Mouse (Mus musculus): ENCODE measurements around the gene AC124502.3.

Gene AC124502.3

GRCm38 (mm10) chr19:5016221-5016742 is 22.4 kb upstream of the AC124502.3 start:
- no peak for DNase-seq (ENCODE audit: low read depth, low spot score)
- H3K36me3 ChIP-seq (ENCODE audit: control insufficient read depth, insufficient read depth, low read length, poor library complexity, severe bottlenecking): no peaks in the 10 kb centered on the region
- no peaks in the 10 kb centered on the region for H3K27me3 ChIP-seq (ENCODE audit: control insufficient read depth, insufficient read depth, low read length, poor library complexity, severe bottlenecking)

DNA sequence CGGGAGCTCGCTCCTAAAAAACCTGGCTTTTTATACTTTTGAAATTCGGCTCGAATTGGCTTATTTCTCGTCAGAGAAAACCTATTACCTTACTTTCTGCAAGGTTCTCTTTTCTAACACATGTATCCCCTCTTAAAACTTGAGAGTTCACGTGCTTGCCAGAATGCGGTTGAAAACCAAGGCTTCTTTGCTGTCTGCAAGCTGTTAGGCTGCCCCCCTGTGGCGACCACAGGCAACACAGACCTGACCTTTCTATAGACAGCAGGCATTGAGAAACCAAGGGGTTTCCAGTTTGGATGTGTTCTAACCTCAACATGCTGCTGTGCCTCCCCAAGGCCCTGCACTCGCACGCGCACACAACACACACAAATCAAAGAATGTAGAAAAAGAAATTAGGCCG is 21.9 kb upstream of the AC124502.3 start:
- H3K36me3 ChIP-seq (ENCODE audit: control insufficient read depth, insufficient read depth, low read length, poor library complexity, severe bottlenecking): no peaks in the 10 kb centered on the region
- no peaks in the 10 kb centered on the region for H3K27me3 ChIP-seq (ENCODE audit: control insufficient read depth, insufficient read depth, low read length, poor library complexity, severe bottlenecking)
- peak; percentile 85 for DNase-seq (ENCODE audit: low read depth, low spot score)

DNA sequence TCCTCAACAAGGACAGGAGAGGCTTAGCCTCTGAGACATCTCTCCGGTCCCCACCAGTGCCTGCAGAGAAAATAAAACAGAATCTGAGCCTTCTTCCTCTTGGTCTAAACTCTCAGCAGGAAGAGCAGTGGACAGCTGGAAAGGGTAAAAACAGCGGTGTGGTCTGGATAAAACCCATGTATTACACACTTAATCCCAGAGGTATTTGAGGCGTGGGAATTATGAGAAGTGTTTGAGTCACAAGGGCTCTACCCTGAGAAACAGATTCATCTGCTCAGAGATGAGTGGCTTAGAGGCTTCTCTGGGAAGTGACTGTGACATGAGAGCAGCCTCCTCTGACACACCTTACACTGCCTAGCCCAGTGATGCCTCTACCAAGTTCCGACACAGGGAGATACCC is 21.1 kb upstream of the AC124502.3 start:
- DNase-seq (ENCODE audit: low read depth, low spot score): no peak
- no peaks in the 10 kb centered on the region for H3K36me3 ChIP-seq (ENCODE audit: control insufficient read depth, insufficient read depth, low read length, poor library complexity, severe bottlenecking)
- H3K27me3 ChIP-seq (ENCODE audit: control insufficient read depth, insufficient read depth, low read length, poor library complexity, severe bottlenecking): no peaks in the 10 kb centered on the region

DNA sequence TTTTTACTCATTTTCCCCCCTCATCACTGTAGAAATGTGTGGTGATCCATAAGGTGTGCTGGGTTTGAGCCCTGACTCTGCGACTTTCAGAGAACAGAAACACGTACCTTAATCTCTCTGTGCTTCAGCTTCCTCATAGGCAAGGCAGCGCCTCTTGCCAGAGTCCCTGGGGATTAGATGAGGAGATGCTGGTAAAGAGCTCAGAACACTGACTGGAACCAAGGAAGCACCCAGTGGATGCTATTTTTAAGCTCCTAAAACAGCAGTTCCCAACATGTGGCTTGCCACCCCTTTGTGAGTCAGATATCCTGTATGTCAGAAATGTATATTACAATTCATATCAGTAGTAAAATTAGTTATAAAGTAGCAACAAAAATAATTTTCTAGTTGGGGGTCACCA is 20.5 kb upstream of the AC124502.3 start:
- DNase-seq (ENCODE audit: low read depth, low spot score): no peak
- Histone ChIP-seq H3K36me3 (ENCODE audit: control insufficient read depth, insufficient read depth, low read length, poor library complexity, severe bottlenecking) (no peaks in the 10 kb centered on the region), H3K27me3 (ENCODE audit: control insufficient read depth, insufficient read depth, low read length, poor library complexity, severe bottlenecking) (no peaks in the 10 kb centered on the region)

DNA sequence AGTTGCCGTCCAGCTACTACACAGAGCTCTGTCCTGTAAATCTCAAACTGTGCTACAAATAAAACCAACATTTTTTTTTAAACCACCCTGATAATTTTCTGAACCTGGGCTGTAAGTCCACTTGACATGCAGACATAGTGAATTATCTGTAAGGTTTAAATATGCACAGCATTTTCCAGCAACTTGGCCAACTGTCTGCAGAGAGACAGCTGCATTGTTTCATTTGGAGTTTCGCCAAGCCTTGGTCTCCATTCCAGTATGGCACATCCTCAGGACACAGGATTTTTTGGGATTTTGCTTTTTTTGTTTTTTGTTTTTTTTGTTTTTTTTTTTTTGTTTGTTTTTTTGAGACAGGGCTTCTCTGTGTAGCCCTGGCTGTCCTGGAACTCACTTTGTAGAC is 17.3 kb upstream of the AC124502.3 start:
- no peaks in the 10 kb centered on the region for H3K36me3 ChIP-seq (ENCODE audit: control insufficient read depth, insufficient read depth, low read length, poor library complexity, severe bottlenecking)
- no peaks in the 10 kb centered on the region for H3K27me3 ChIP-seq (ENCODE audit: control insufficient read depth, insufficient read depth, low read length, poor library complexity, severe bottlenecking)
- DNase-seq (ENCODE audit: low read depth, low spot score): no peak

GRCm38 (mm10) chr19:5023621-5024479 is 14.8 kb upstream of the AC124502.3 start, which contains the start of gene Slc29a2:
Gene Slc29a2, plus strand, starts transcription at chr19:5023860.
- peak; percentile 88 for DNase-seq (ENCODE audit: low read depth, low spot score)
- H3K27me3 ChIP-seq (ENCODE audit: control insufficient read depth, insufficient read depth, low read length, poor library complexity, severe bottlenecking): no peaks in the 10 kb centered on the region
- no peaks in the 10 kb centered on the region for H3K36me3 ChIP-seq (ENCODE audit: control insufficient read depth, insufficient read depth, low read length, poor library complexity, severe bottlenecking)

GRCm38 (mm10) chr19:5026111-5026510 is 12.6 kb upstream of the AC124502.3 start:
- H3K27me3 ChIP-seq (ENCODE audit: control insufficient read depth, insufficient read depth, low read length, poor library complexity, severe bottlenecking): no peaks in the 10 kb centered on the region
- no peak for DNase-seq (ENCODE audit: low read depth, low spot score)
- no peaks in the 10 kb centered on the region for H3K36me3 ChIP-seq (ENCODE audit: control insufficient read depth, insufficient read depth, low read length, poor library complexity, severe bottlenecking)

GRCm38 (mm10) chr19:5032686-5033085 is 6.0 kb upstream of the AC124502.3 start:
- Histone ChIP-seq H3K36me3 (ENCODE audit: control insufficient read depth, insufficient read depth, low read length, poor library complexity, severe bottlenecking) (no peaks in the 10 kb centered on the region), H3K27me3 (ENCODE audit: control insufficient read depth, insufficient read depth, low read length, poor library complexity, severe bottlenecking) (no peaks in the 10 kb centered on the region)
- no peak for DNase-seq (ENCODE audit: low read depth, low spot score)

- no peaks in the 10 kb centered on the region for H3K36me3 ChIP-seq (ENCODE audit: control insufficient read depth, insufficient read depth, low read length, poor library complexity, severe bottlenecking)
- no peak for DNase-seq (ENCODE audit: low read depth, low spot score)
These were observed 2.1 kb upstream of the AC124502.3 start for GRCm38 (mm10) chr19:5036577-5036976.

GRCm38 (mm10) chr19:5037678-5038571 is 766 bp upstream of the AC124502.3 start:
- Histone ChIP-seq H3K27me3 (ENCODE audit: control insufficient read depth, insufficient read depth, low read length, poor library complexity, severe bottlenecking) (no peaks in the 10 kb centered on the region), H3K36me3 (ENCODE audit: control insufficient read depth, insufficient read depth, low read length, poor library complexity, severe bottlenecking) (no peaks in the 10 kb centered on the region)
- DNase-seq (ENCODE audit: low read depth, low spot score): peak; percentile 49

More at GRCm38 (mm10) chr19:5036577-5036976, 2.1 kb upstream of the AC124502.3 start:
- H3K27me3 ChIP-seq (ENCODE audit: control insufficient read depth, insufficient read depth, low read length, poor library complexity, severe bottlenecking): no peaks in the 10 kb centered on the region

- H3K27me3 ChIP-seq (ENCODE audit: control insufficient read depth, insufficient read depth, low read length, poor library complexity, severe bottlenecking): no peaks in the 10 kb centered on the region
- no peak for DNase-seq (ENCODE audit: low read depth, low spot score)
- H3K36me3 ChIP-seq (ENCODE audit: control insufficient read depth, insufficient read depth, low read length, poor library complexity, severe bottlenecking): no peaks in the 10 kb centered on the region
These were observed 817 bp downstream of the AC124502.3 start for GRCm38 (mm10) chr19:5039301-5040114.

DNA sequence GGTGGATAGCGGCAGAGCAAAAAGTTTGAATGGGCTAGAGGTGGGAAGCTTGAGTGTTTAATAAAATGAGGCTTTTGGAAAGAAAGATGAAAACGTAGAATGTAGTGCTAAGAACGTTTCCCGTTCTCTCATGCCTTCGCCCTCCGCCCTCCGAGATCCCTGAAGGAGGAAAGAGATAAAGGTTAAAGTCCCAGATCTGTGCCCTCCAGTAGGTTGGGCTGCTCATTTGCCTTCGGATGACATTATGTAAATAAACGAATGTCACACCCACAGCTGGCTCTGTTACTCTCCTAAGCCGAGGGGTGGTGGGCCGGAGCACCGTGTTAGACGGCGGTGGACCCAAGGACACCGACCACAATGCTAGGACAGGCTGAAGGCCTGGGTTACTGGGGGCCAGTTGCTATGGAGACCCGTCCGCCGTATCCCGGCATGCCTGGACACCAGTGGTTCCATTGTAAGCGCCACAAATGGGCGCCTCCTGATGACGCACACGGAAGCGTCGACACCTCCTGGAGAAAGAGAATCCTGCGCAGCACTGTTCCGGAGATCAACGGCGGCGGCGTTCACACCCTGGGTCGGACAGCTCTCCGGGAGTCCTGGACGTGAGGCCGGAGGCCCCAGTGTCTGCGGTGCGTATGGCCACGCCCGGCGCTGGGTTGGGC is 2.3 kb downstream of the AC124502.3 start, which contains the start of gene Brms1:
TSS of gene Brms1 (plus strand) at position 493 of the 662 bp plus-strand sequence.
- H3K27me3 ChIP-seq (ENCODE audit: control insufficient read depth, insufficient read depth, low read length, poor library complexity, severe bottlenecking): no peaks in the 10 kb centered on the region
- DNase-seq (ENCODE audit: low read depth, low spot score): peak; percentile 91
- peaks cover 3% of the 10 kb centered on the region; the same call in 1 of the 2 replicates for H3K36me3 ChIP-seq (ENCODE audit: control insufficient read depth, insufficient read depth, low read length, poor library complexity, severe bottlenecking)

- Histone ChIP-seq H3K27me3 (ENCODE audit: control insufficient read depth, insufficient read depth, low read length, poor library complexity, severe bottlenecking) (no peaks in the 10 kb centered on the region), H3K36me3 (ENCODE audit: control insufficient read depth, insufficient read depth, low read length, poor library complexity, severe bottlenecking) (peaks cover 5% of the 10 kb centered on the region)
- no peak for DNase-seq (ENCODE audit: low read depth, low spot score)
These were observed 2.9 kb downstream of the AC124502.3 start for GRCm38 (mm10) chr19:5041588-5041987.

DNA sequence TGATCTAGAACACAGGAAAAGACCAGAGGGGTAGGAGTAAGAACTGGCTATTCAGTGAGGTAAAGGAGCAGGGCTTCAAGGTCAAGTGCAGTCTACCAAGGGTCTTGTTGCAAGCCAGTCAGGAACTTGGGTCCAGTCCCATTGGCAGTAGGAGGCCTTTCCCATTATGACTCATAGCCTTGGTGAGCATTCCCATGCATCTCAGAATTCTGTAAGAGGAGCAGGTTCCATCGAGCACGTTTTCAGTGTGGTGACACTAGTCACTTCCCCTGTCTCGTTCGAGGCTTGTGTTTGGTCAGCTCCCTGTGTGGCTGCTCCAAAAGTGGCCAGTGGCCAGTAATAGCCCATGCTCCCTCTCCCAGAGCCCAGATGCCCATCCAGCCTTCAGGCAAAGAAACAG is 6.8 kb downstream of the AC124502.3 start:
- peaks cover 14% of the 10 kb centered on the region for H3K36me3 ChIP-seq (ENCODE audit: control insufficient read depth, insufficient read depth, low read length, poor library complexity, severe bottlenecking)
- no peaks in the 10 kb centered on the region for H3K27me3 ChIP-seq (ENCODE audit: control insufficient read depth, insufficient read depth, low read length, poor library complexity, severe bottlenecking)
- DNase-seq (ENCODE audit: low read depth, low spot score): no peak
